Mouse (Mus musculus) monocyte, adult 2 months (primary cell): ENCODE measurements around the gene Marc2.

Experiments
- DNase-seq, 2 experiments: peaks; one replicate each; pipeline ENCODE4 v3.0.0; 2022; ENCODE audit warnings: low spot score in 2 of 2, low read depth in 1 of 2

The Marc2 gene

GRCm38 (mm10) chr1:184846092-184846750 lies at the start of gene Marc2:
TSS of gene Marc2 (minus strand) at chr1:184846451.
- DNase-seq, result no peak

GRCm38 (mm10) chr1:184891998-184892397 lies 45.7 kb upstream of the Marc2 start:
- DNase-seq, result no peak

GRCm38 (mm10) chr1:184889454-184889853 lies 43.2 kb upstream of the Marc2 start:
- DNase-seq, result no peak

GRCm38 (mm10) chr1:184886160-184886559 lies 39.9 kb upstream of the Marc2 start:
- DNase-seq, result no peak

GRCm38 (mm10) chr1:184882281-184883268 lies 36.3 kb upstream of the Marc2 start, which contains the start of gene C130074G19Rik:
TSS of gene C130074G19Rik (minus strand) at chr1:184883218.
- no peak for DNase-seq

GRCm38 (mm10) chr1:184881861-184882260 lies 35.6 kb upstream of the Marc2 start:
- no peak for DNase-seq

GRCm38 (mm10) chr1:184881211-184881610 lies 35.0 kb upstream of the Marc2 start:
- DNase-seq, result no peak

GRCm38 (mm10) chr1:184878860-184879259 lies 32.6 kb upstream of the Marc2 start:
- DNase-seq, result no peak

GRCm38 (mm10) chr1:184877306-184877705 lies 31.1 kb upstream of the Marc2 start:
- no peak for DNase-seq

- DNase-seq, result no peak
Observed at GRCm38 (mm10) chr1:184873910-184874309, 27.7 kb upstream of the Marc2 start.

- DNase-seq, result no peak
Observed at GRCm38 (mm10) chr1:184872069-184872819, 26.0 kb upstream of the Marc2 start.

- DNase-seq, result no peak
Observed at GRCm38 (mm10) chr1:184871506-184871905, 25.3 kb upstream of the Marc2 start.

- DNase-seq, result no peak
Observed at GRCm38 (mm10) chr1:184870646-184871385, 24.6 kb upstream of the Marc2 start.

- no peak for DNase-seq
Observed at GRCm38 (mm10) chr1:184869939-184870565, 23.8 kb upstream of the Marc2 start.

- DNase-seq, result no peak
Observed at GRCm38 (mm10) chr1:184867640-184868120, 21.4 kb upstream of the Marc2 start.

GRCm38 (mm10) chr1:184864381-184864801 lies 18.1 kb upstream of the Marc2 start:
- DNase-seq, result no peak

- DNase-seq, result no peak
Observed at GRCm38 (mm10) chr1:184862636-184863035, 16.4 kb upstream of the Marc2 start.

GRCm38 (mm10) chr1:184861551-184861950 lies 15.3 kb upstream of the Marc2 start:
- no peak for DNase-seq

- DNase-seq, result no peak
Observed at GRCm38 (mm10) chr1:184860276-184860675, 14.0 kb upstream of the Marc2 start.

GRCm38 (mm10) chr1:184858253-184858652 lies 12.0 kb upstream of the Marc2 start:
- DNase-seq, result no peak
